Mouse (Mus musculus) kidney, embryonic 15.5 days (tissue): Measurements from ENCODE around the gene Irgm1. TPM values are rescaled to one million over a fixed set of nuclear protein-coding genes. Genes with fewer than 3 reads are reported as not detected.
"Not testable (repeated sequence)": the region's sequence is repeated elsewhere in the genome, so short reads cannot be mapped to it uniquely, and the experiment has no call there.

Experiments
- ATAC-seq: fragments of 200-750 bp; cut with Nextera tagmentation; replicated peaks from 2 replicates; pipeline ENCODE4 v1.8.0; 2017; ENCODE audit warnings: moderate TSS enrichment; ENCODE audit not compliant: low FRiP score
- H3K27ac ChIP-seq: fragments of 300-500 bp; sonication (generic); 2 replicates; pipeline ENCODE4 v1.5.1; 2015; ENCODE audit warnings: mild to moderate bottlenecking, inconsistent platforms
- H3K27me3 ChIP-seq: fragments of 300-500 bp; sonication (generic); 2 replicates; pipeline ENCODE4 v1.6.1; 2015; ENCODE audit warnings: inconsistent platforms
- H3K36me3 ChIP-seq: fragments of 300-500 bp; sonication (generic); 2 replicates; pipeline ENCODE4 v1.6.1; 2015; ENCODE audit warnings: inconsistent platforms
- H3K4me1 ChIP-seq: fragments of 300-500 bp; sonication (generic); 2 replicates; pipeline ENCODE4 v1.6.1; 2015; ENCODE audit warnings: inconsistent platforms
- H3K4me2 ChIP-seq: fragments of 300-500 bp; sonication (generic); 2 replicates; pipeline ENCODE4 v1.6.1; 2015; ENCODE audit warnings: moderate library complexity, mild to moderate bottlenecking, inconsistent platforms
- H3K4me3 ChIP-seq: fragments of 300-500 bp; sonication (generic); replicated peaks from 2 replicates; pipeline ENCODE4 v1.5.1; 2015; ENCODE audit warnings: mild to moderate bottlenecking, inconsistent platforms
- H3K9ac ChIP-seq: fragments of 300-500 bp; sonication (generic); 2 replicates; pipeline ENCODE4 v1.6.1; 2015; ENCODE audit warnings: mild to moderate bottlenecking, inconsistent platforms
- H3K9me3 ChIP-seq: fragments of 300-500 bp; sonication (generic); replicated peaks from 2 replicates; pipeline ENCODE4 v1.6.1; 2016; ENCODE audit warnings: inconsistent platforms
- WGBS: fragments of 180-500 bp; shearing (Covaris S2); methylation state at CpG from one replicate; pipeline ENCODE4 v1.1.7; 2015; ENCODE audit warnings: mixed read lengths; 5-methylcytosine and 5-hydroxymethylcytosine counted together
- polyA plus RNA-seq: library from polyadenylated mRNA; unstranded; fragments of >200 nt; fragmentation: Nextera tagmentation; extraction: Ambion mirVana; gene quantifications from 2 replicates; pipeline ENCODE4 v1.2.1, GENCODE M21; 2015

Gene Irgm1
- polyA plus RNA-seq, 1 experiment from 2014 or later: 15.2 TPM

DNA sequence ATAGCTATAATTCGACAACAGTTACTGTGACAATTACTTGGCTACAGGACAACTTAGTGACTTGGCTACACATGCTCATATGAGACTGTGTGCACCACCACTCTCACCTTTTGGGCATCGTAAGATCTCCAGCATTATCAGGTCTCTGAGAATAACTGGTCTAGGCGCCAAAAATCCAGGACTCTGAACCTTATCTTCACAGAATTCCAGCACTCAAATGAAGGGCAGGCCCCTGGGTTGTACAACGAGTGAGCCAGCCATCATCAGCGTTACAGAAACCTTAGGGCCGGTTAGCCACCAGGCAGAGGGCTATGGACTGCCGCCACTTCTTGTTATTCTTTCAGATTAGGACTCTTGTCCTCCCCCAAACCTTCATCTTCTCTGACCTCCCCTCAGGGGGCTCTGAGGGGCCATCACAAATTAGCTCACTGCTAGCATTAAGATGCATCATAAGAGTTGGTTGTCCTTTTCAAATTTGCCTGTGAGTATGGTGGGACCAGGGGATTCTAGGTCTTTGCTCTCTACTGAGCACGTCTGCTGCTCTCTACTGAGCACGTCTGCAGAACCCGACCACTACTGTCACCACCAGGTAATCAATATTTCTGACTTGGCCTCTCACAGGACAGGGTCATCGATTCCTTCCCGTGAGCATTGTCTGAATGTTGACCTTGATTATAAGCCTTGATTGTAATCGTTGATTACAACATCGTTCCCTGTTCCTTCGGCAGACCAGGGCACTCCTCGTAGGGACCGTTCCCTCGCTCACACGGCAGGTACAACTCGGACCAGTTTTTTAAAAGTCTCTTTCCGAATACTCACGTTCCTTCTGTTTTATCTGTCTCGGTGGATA lies 18.6 kb downstream of the Irgm1 start:
- Histone ChIP-seq H3K4me2 (peak overlapping the region; percentile 82), H3K27ac (no peak overlapping the region), H3K9me3 (no peaks in the 10 kb centered on the region), H3K27me3 (peaks cover 15% of the 10 kb centered on the region), H3K9ac (peak overlapping the region; percentile 57), H3K4me3 (peak overlapping the region; percentile 58), H3K36me3 (no peaks in the 10 kb centered on the region), H3K4me1 (peaks cover 38% of the 10 kb centered on the region)
- ATAC-seq: no peak
- 8% methylated on average over 23 of the region's 23 CpGs for WGBS

DNA sequence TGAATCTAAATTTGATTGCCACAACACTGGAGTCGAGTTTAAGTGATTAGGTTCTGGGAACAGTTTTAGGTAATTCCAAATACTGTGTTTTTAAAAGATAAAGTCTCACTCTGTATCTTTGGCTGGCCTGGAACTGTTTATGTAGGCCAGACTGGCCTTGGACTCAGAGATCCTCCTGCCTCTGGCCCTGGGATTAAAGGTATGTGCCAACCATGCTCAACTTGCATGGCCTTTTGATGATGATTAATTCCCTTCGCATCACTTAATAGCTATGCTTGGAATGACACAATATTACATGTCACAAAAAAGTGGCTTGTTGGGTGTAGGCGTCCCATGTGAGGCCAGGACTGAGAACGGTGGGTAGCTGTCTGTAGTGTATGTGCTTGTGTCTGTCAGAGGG lies 19.3 kb downstream of the Irgm1 start:
- Histone ChIP-seq H3K36me3 (no peaks in the 10 kb centered on the region), H3K9me3 (no peaks in the 10 kb centered on the region), H3K27me3 (peaks cover 15% of the 10 kb centered on the region), H3K4me2 (peak overlapping the region; percentile 82; the same call in 1 of the 2 replicates), H3K4me3 (no peak overlapping the region), H3K27ac (no peak overlapping the region), H3K4me1 (peaks cover 34% of the 10 kb centered on the region), H3K9ac (no peak overlapping the region)
- no peak for ATAC-seq
- WGBS: 72% methylated on average over 4 of the region's 4 CpGs

DNA sequence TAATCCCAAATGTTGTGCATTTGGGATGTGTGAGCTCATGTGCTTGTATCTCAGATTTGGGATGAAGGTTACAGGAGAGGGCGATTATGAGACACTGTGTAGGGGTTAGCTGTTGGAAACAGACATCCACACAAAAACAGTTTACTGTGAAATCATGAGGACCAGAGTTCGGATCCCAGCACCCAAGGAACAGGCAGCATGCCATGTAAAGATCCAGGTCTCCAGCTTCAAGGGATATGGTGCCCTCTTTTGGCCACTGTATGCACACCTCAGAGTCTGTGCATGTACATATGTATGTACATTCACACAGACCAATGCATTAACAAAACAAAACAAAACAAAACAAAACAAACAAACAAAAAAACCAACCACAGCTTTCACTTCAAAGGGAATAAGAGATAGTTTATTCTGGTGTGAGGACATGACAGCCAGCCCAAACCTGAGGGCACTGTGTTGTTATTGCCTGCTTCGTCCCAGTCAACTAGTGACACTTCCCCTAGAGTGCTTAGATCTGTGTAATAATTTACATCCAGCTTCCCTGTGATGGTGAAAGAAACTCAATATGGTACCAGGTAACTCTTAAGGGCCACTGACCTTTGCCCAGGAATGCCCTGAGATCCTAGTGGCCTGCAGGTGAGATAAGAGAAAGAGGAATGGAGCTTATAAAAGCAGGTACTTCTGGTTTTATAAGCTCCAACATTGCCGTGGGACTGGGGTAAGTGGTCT lies 20.1 kb downstream of the Irgm1 start:
- ATAC-seq: no peak

DNA sequence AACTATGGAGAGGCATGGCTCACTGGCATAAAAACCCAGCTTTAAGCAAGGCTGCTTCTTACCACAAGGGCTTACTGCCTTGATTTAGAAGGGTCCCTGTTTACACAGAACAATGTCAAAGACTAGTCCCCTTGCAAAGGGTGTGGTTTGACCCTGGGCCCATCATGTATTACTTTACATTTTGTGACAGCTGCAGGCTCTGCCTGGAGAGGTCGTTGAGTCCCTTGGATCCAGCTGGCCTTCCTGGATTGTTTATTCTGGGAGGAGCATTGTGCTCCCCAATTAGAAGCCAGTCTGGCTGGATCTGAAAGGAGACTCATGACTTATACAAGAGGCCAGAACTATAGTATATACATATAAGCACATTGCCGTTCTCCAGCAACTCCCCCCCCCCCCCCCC lies 21.2 kb downstream of the Irgm1 start:
- peaks cover 28% of the 10 kb centered on the region for H3K4me1 ChIP-seq
- no peaks in the 10 kb centered on the region for H3K36me3 ChIP-seq
- WGBS: 44% methylated on average over 2 of the region's 2 CpGs
- H3K4me2 ChIP-seq: no peak overlapping the region
- H3K9ac ChIP-seq: no peak overlapping the region
- H3K27ac ChIP-seq: no peak overlapping the region
- H3K9me3 ChIP-seq: no peaks in the 10 kb centered on the region
- H3K27me3 ChIP-seq: peaks cover 18% of the 10 kb centered on the region
- H3K4me3 ChIP-seq: no peak overlapping the region
- no peak for ATAC-seq

More for the DNA sequence above, 20.1 kb downstream of the Irgm1 start:
- H3K4me3 ChIP-seq: no peak overlapping the region
- H3K4me2 ChIP-seq: no peak overlapping the region
- H3K9me3 ChIP-seq: no peaks in the 10 kb centered on the region
- no peaks in the 10 kb centered on the region for H3K36me3 ChIP-seq
- H3K9ac ChIP-seq: no peak overlapping the region
- peaks cover 15% of the 10 kb centered on the region for H3K27me3 ChIP-seq
- no peak overlapping the region for H3K27ac ChIP-seq
- H3K4me1 ChIP-seq: peaks cover 28% of the 10 kb centered on the region
- 81% methylated on average over 4 of the region's 4 CpGs for WGBS

DNA sequence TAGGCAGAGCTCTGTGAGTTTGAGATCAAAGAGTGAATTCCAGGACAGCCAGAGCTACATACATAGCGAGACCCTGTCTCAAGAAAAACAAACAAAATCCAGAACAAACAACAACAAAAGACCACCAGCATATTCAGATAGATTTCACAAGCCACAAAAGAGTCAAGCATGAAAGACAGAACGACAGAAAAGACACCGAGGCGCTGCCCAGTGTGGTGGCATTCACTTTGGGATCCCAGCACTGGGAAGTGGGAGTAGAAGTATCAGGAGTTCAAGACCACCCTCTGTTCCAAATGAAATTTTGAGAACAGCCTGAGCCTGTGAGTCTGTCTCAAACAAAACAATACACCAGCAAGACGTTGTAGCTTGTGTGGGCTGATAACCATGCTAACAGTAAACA lies 24.6 kb downstream of the Irgm1 start:
- H3K9ac ChIP-seq: no peak overlapping the region
- H3K4me1 ChIP-seq: 0 out of 2 replicates have a peak, but pooled peaks cover 5% of the 10 kb centered on the region
- H3K27me3 ChIP-seq: peaks cover 19% of the 10 kb centered on the region
- H3K4me2 ChIP-seq: no peak overlapping the region
- H3K4me3 ChIP-seq: no peak overlapping the region
- H3K36me3 ChIP-seq: no peaks in the 10 kb centered on the region
- no peak for ATAC-seq
- whole genome bisulfite sequencing: 71% methylated on average over 5 of the region's 5 CpGs
- H3K9me3 ChIP-seq: no peaks in the 10 kb centered on the region
- H3K27ac ChIP-seq: no peak overlapping the region

DNA sequence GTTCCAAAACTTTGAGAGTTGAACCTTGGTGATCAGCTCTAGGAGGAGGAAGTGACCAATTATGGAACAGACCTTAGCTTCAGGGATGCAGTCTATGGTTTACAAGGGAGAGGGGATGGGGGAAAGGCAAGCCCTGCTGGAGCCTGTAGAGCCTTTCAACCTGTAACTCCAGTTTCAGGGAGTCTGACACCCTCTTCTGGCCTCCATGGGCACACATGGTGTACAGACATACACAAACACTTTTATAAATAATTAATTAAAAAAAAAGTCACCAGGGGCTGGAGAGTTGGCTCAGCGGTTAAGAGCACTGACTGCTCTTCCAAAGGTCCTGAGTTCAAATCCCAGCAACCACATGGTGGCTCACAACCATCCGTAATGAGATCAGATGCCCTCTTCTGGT lies 25.1 kb downstream of the Irgm1 start:
- peaks cover 19% of the 10 kb centered on the region for H3K27me3 ChIP-seq
- H3K9me3 ChIP-seq, H3K9ac ChIP-seq, H3K4me2 ChIP-seq, H3K27ac ChIP-seq, H3K4me1 ChIP-seq, H3K36me3 ChIP-seq, ATAC-seq, H3K4me3 ChIP-seq: not testable (repeated sequence)
- 73% methylated on average over 2 of the region's 2 CpGs for WGBS

GRCm38 (mm10) chr11:48845244-48845815 lies 26.2 kb downstream of the Irgm1 start:
- Histone ChIP-seq H3K27me3 (peaks cover 19% of the 10 kb centered on the region), H3K4me1 (0 out of 2 replicates have a peak, but pooled peaks cover 5% of the 10 kb centered on the region), H3K4me2 (no peak overlapping the region), H3K9me3 (no peaks in the 10 kb centered on the region), H3K9ac (no peak overlapping the region), H3K36me3 (no peaks in the 10 kb centered on the region), H3K27ac (no peak overlapping the region), H3K4me3 (no peak overlapping the region)
- ATAC-seq: no peak
- WGBS: 25% methylated on average over 13 of the region's 13 CpGs

GRCm38 (mm10) chr11:48844309-48844708 lies 27.2 kb downstream of the Irgm1 start:
- H3K36me3 ChIP-seq: no peaks in the 10 kb centered on the region
- no peaks in the 10 kb centered on the region for H3K9me3 ChIP-seq
- H3K27ac ChIP-seq: no peak overlapping the region
- 57% methylated on average over 6 of the region's 6 CpGs for WGBS
- no peak overlapping the region for H3K4me2 ChIP-seq
- no peak for ATAC-seq
- H3K27me3 ChIP-seq: peaks cover 15% of the 10 kb centered on the region; the same call in 1 of the 2 replicates
- no peak overlapping the region for H3K9ac ChIP-seq
- no peak overlapping the region for H3K4me3 ChIP-seq
- 0 out of 2 replicates have a peak, but pooled peaks cover 2% of the 10 kb centered on the region for H3K4me1 ChIP-seq

GRCm38 (mm10) chr11:48843202-48843601 lies 28.3 kb downstream of the Irgm1 start:
- Histone ChIP-seq H3K36me3 (no peaks in the 10 kb centered on the region), H3K27ac (no peak overlapping the region), H3K9ac (no peak overlapping the region), H3K9me3 (no peaks in the 10 kb centered on the region), H3K4me2 (no peak overlapping the region), H3K27me3 (0 out of 2 replicates have a peak, but pooled peaks cover 9% of the 10 kb centered on the region), H3K4me3 (no peak overlapping the region), H3K4me1 (peaks cover 10% of the 10 kb centered on the region)
- 81% methylated on average over 11 of the region's 11 CpGs for WGBS
- no peak for ATAC-seq

DNA sequence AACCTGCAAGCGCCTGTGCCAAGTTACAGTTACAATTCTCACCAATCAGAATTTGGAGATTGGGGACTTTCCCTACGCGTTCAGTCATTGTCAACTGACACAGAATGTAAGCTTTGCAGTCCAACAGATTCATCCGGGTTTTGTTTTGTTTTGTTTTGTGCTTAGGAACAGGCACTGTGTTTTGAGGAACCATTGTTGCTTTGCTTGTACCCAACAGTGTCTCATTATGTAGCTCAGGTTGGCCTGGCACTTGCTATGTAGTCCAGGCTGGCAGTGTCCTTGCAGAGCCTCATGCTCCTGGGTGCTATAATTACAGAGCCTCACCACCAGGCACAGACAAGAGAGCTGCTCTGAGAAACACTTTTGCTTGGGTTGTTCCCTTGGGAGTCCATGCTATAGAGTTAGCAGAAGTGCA lies 29.1 kb downstream of the Irgm1 start:
- Histone ChIP-seq H3K4me2 (no peak overlapping the region), H3K36me3 (no peaks in the 10 kb centered on the region), H3K27ac (no peak overlapping the region), H3K9ac (no peak overlapping the region), H3K4me1 (peaks cover 12% of the 10 kb centered on the region), H3K9me3 (no peaks in the 10 kb centered on the region), H3K4me3 (no peak overlapping the region), H3K27me3 (0 out of 2 replicates have a peak, but pooled peaks cover 9% of the 10 kb centered on the region)
- WGBS: 81% methylated on average over 4 of the region's 4 CpGs
- no peak for ATAC-seq

DNA sequence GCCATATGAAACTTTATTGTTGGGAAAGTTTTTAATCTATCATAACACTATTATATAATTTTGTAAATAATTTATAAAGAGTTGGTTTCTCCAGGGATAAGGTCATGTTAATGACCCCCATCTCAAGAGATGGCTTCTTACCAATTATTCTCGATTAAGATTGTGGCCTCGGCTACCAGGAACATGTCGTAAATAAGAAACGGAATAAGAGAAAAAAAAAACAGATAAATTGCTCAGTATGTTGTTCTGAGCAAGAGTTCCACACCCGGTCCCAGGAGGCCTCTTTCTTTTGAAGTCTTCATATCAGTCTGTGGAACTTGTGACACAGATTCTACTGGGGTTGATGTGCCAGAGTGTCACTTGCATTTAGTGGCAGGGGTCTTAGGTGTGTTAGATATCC lies 30.3 kb downstream of the Irgm1 start:
- H3K9ac ChIP-seq: no peak overlapping the region
- ATAC-seq: no peak
- 65% methylated on average over 5 of the region's 5 CpGs for WGBS
- no peak overlapping the region for H3K4me3 ChIP-seq
- 0 out of 2 replicates have a peak, but pooled peaks cover 12% of the 10 kb centered on the region for H3K27me3 ChIP-seq
- no peaks in the 10 kb centered on the region for H3K9me3 ChIP-seq
- H3K27ac ChIP-seq: no peak overlapping the region
- H3K4me1 ChIP-seq: peaks cover 20% of the 10 kb centered on the region
- no peaks in the 10 kb centered on the region for H3K36me3 ChIP-seq
- no peak overlapping the region for H3K4me2 ChIP-seq

- Histone ChIP-seq H3K27ac (no peak overlapping the region), H3K27me3 (peaks cover 12% of the 10 kb centered on the region; the same call in 1 of the 2 replicates), H3K4me3 (no peak overlapping the region), H3K4me1 (peaks cover 20% of the 10 kb centered on the region), H3K36me3 (no peaks in the 10 kb centered on the region), H3K9me3 (no peaks in the 10 kb centered on the region), H3K9ac (no peak overlapping the region), H3K4me2 (no peak overlapping the region)
- ATAC-seq: no peak
These were observed 30.7 kb downstream of the Irgm1 start for GRCm38 (mm10) chr11:48840805-48841204.
